Mouse (Mus musculus): ENCODE data around the gene Rab11fip3.

Rab11fip3 gene

GRCm38 (mm10) chr17:26087059-26087564 is 17.8 kb upstream of the Rab11fip3 start:
- no peak for DNase-seq (ENCODE audit: low spot score)

- no peak for DNase-seq (ENCODE audit: low spot score)
Observed at GRCm38 (mm10) chr17:26080867-26081266, 11.5 kb upstream of the Rab11fip3 start.

- no peak for DNase-seq (ENCODE audit: low spot score)
Observed at GRCm38 (mm10) chr17:26078851-26079250, 9.5 kb upstream of the Rab11fip3 start.

DNA sequence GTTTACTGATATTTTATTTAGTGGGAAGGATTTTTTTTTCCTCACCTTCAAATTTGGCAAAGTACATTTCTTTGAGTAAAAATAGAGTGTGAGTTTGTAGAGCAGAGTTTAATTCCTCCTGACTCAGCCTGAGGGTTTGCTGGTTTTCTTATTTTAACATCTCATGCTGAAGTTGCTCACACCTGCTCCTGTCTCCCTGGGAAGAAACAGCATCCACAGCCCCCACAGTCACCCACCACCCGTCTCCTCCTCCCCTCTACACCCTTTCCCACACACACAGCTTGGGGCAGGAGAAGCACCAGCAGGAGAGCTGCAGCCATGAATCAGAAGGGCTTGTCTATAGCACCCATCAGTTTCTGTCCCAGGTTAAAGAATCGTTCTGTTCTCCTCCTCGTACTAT is 5.9 kb upstream of the Rab11fip3 start:
- no peak for DNase-seq (ENCODE audit: low spot score)

DNA sequence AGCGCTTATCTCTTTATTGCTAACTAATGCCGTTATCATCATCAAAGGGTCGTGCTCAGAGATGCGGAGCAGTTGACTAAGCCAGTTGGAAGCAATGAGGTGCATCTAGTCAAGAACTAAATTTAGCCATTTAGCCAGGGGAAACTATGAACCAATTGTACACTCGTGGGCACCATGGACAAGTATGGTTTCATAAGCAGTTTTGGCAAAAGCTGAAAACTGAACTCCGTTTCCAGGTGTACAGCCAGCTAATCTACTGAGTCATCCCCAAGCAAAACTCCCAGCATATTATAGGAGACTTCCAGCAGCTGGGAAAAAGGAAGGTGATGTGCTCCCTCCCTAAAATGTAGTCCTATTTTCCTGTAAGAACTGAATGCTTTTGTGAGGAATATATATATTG is 781 bp upstream of the Rab11fip3 start:
- DNase-seq (ENCODE audit: low spot score) = no peak

DNA sequence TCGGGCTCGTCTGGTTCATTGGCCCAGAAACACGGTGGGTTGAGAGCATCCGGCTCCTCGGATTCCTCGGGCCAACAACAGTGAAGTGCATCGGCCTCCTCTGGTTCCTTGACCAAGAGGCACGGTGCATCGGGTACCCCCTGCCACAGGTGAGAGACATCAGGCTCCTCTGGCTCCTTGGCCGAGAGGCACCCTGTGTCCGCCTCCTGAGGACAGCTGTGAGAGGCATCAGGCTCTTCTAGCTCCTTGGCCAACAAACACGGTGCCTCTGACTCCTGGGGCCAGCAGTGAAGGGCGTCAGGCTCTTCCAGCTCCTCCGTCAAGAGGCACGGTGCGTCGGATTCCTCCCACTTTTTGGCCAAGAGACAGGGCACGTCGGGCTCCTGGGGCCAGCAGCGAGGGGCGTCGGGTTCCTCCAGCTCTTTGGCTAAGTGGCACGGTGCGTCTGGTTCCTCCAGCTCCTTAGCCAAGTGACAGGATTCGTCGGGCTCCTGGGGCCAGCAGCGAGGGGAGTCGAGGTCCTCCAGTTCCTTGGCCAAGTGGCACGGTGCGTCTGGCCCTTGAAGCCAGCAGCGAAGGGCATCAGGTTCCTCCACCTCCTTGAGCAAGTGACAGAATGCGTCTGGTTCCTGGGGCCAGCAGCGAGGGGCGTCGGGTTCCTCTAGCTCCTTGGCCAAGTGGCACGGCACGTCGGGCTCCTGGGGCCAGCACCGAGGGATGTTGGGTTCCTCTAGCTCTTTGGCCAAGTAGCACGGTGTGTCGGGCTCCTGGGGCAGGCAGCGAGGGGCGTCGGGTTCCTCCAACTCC is 1.1 kb downstream of the Rab11fip3 start:
- no peak for DNase-seq (ENCODE audit: low spot score)

DNA sequence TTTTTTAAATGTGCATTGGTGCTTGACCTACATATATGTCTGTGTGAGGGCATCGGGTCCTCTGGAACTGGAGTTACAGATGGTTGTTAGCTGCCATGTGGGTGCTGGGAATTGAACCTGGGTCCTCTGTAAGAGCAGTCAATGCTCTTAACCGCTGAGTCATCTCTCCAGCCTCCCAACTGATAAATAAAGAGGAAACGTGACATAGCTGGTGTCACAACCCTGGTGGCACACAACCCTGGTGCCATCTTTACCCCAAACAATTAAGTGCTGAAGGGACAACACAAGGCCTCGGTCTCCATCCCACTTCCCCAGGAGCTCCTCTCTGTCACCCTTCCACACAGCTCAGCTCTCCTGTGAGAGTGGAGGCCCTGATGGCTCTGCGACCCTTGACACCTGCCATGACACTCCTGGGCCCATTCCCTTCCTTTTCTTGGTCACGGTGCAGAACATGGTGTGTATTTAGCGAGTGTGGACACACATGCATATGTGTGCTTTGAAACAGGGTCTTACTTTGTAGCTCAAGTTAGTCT is 2.8 kb downstream of the Rab11fip3 start:
- DNase-seq (ENCODE audit: low spot score) = no peak

GRCm38 (mm10) chr17:26064916-26065315 is 4.4 kb downstream of the Rab11fip3 start:
- DNase-seq (ENCODE audit: low spot score) = no peak

DNA sequence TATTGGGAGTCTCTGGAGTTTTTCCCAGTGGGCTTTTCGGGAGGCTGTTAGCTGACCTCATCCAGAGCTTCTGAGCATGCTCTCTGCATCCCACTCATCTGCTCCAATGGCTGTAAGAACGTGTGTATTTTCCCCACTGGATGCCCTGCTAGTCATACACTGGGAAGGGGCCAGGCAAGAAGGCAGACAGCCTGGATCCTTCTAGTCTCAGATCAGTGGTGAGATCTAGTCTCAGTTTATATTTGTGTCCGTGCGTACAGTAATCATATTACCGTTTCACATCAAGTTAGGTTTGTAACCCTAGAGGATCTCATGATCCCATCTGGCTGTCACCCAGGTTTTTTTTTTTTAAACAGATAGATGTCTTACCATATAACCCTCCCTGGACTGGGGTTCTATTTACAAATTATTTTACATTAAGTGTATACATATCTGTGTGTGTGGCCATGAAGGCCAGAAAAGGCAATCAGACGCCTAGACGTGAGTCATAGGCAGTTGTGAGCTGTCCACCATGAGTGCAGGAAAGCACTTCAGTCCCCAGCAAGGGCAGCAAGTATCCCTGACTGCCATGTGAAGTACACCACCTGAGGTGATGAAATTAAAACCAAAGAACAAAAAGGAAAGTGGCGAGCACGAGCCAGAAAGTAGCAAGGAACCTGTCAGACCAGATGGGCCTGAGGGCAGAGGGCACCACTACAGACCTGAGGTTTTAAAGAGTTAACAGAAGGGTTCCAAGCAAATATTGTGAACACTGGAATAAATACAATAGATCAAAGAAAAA is 11.4 kb downstream of the Rab11fip3 start:
- DNase-seq (ENCODE audit: low spot score) = no peak

DNA sequence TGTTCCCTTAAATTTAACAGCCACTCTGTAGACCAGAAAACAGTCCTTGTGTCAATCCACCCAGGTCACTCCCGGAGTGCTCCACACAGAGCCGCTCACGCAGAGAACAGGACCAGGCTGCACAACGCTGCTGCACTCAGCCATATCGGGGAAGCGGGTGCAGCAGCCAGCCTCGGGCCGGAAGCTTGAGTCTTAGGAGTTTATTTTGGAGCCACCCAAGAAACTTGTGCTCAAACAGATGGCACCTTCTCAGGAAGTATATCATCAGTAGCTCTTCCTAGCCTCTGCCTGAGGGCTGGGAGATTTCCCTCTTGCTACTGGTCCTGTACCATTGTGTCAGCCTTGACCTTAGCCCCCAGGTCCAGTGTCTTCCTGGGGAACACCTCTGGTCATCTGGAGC is 12.1 kb downstream of the Rab11fip3 start:
- DNase-seq (ENCODE audit: low spot score) = no peak

GRCm38 (mm10) chr17:26055164-26055563 is 14.2 kb downstream of the Rab11fip3 start:
- DNase-seq (ENCODE audit: low spot score) = no peak

GRCm38 (mm10) chr17:26054133-26054845 is 15.1 kb downstream of the Rab11fip3 start:
- DNase-seq (ENCODE audit: low spot score) = no peak

DNA sequence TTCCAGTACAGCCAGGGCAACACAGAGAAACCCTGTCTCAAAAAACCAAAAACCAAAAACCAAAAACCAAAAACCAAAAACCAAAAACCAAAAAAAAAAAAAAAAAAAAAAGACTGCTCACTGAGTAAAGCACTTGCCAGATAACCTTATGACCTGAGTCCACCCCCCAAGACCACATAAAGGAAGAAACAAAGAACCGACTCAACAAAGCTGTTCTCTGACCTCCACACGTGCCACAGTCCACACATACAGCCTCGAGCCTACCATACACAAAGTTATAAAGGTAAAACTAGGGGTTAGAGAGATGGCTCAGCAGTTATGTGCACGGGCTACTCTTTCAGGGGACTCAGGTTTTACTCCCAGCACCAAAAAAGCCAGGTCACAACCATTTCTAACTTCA is 16.6 kb downstream of the Rab11fip3 start:
- DNase-seq (ENCODE audit: low spot score) = no peak

DNA sequence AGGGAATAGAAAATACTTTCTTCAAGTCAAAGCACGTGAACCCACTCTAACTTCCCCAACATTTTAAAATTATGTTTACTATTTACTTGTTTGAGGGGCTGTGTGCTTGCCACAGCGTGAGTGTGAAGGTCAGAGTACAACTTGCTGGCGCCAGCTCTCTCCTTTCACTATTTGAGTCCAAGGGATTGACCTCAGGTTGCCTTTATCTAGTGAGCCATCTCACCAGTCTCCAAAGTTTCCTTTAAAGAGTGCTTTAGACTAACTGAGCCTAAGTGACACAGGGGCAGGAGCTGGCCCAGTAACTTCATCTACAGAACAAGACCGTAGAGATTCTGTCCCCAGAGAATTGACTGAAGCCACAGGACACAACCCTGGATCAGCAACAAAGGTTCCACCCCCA is 17.3 kb downstream of the Rab11fip3 start:
- no peak for DNase-seq (ENCODE audit: low spot score)

DNA sequence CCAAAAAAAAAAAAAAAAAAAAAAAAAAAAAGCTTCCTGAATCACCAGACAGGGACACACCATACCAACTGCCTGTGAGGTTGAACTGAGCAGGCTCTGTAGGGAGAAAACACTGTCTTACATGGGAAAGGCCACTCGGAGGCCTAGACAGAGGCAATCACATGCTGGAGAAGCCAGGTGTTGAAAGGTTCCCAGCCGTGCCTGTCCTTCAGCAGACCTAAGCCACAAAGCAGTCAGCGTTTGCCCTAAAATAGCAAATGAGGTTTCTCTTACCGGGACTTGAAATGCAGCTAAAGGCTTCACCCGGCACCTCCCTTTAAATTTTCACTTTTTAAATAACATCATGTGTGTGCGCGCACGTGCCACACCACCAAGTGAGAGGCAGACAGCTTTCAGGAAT is 21.2 kb downstream of the Rab11fip3 start:
- DNase-seq (ENCODE audit: low spot score) = no peak

DNA sequence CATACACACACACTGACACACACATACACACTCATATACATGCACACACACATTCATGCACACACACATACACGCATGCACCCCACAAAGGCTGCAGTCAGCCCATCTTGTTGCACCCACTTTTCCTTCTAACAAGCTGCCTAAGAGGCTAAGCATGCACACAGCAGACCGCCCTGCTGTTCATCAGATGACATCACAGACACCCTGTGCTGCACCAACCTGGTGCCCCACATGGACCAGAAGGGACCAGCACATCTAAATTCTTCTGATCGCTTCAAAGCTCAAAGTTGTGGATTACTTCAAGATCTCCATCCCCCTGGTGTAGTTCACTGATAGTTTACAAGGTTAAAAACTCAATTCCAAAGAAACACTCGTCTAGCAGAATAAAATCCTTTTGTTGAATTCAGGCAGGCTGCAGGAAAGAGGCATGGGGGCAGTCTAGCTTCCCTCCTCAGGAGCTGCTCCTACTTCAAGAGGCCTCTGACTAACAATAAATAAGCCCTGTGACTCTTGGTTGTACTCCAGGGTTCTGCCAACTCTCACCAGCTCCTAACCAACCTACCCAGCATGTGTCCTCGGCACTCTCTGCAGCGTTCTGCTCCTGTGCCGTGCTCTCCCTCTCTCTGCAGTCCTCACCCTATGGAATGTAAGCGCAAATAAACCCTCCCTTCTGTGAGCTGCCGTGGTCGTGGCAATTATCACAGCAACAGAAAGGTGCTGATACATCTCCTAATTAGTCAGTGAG is 22.9 kb downstream of the Rab11fip3 start:
- no peak for DNase-seq (ENCODE audit: low spot score)

DNA sequence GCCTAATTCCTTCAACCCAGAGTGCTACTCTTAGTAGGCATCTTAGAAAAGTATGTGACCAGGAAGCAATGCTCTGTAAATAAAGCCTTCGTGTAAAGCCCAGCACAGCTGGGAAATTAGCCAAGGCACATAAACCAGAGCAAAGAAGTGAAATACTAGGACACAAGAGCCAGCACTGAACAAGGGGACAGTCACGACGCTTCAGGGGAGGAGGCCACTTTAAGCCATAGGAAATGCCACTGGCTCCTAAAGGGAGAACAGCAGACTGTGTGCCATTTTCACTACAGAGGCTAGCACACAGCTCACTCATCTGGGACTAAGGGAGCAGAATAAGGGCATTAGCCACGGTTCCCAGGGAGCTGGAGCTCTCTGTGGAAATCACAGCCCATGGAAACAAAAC is 24.1 kb downstream of the Rab11fip3 start:
- no peak for DNase-seq (ENCODE audit: low spot score)

DNA sequence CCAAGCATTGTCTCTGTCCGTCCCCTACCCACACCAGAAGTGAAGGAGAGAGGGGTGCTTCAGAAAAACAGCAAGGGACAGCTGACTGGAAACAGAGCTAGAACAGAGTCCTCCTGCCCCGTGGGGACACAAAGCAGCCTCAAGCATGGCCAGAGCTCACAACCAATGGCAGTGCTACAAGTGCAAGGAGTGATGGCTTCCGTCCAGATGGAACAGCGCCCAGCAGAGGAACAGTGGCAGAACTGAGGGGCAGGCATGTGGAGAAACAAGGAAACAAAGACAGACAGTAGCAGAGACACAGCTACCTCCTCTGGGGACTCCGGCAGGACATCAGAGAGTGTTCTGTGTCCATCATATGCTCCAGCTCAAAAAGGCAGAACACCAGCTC is 26.1 kb downstream of the Rab11fip3 start:
- DNase-seq (ENCODE audit: low spot score) = no peak

DNA sequence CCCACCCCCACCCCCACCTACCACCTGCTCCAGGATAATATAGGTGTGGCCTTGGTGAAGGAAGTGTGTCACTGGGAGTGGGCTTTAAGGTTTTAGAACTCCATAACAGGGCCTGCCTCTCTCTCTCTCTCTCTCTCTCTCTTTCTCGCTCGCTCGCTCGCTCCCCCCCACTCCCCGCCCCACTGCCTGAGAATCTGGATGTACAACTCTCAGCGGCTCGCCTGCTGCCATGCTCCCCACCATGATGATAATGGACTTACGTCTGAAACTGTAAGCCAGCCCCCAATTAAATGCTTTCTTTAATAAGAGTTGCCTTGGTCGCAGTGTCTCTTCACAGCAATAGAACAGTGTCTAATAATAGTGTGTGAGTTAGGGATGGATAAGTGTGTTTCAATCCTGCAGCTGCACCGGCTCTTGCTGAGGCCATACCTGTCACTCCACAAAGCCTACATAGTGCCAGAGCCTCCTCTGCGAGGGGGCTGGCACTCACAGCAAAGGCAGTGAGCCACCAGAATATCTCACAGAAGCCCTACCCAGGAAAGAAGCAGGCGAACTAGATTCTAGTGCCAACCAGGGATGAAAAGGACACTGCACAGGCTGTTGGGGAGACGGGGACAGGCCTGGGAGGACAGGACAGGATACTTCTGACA is 26.6 kb downstream of the Rab11fip3 start:
- no peak for DNase-seq (ENCODE audit: low spot score)

GRCm38 (mm10) chr17:26041111-26041802 is 28.1 kb downstream of the Rab11fip3 start:
- DNase-seq (ENCODE audit: low spot score) = peak; percentile 38
